Mouse (Mus musculus): ENCODE measurements around the gene Xylt1.

Xylt1 gene

DNA sequence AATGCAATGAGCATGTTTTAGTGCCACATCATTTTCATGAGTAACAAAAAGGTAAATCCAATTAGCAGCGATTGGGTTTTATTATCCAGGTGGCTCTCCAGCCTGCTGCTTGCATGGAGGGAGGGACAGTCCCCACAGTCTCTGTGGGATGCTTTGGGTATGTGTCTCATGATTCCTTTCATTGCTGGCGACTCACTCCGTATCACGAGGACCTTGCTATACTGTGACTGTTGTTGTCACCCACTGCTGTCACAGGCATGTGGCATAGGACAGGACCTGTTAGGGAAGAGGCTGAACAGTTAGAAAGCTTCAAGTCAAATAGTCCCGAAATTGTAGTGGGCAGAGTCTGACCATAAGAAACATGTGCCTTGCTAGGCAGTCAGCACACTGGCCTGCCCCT, 234.1 kb downstream of the Xylt1 start:
- no peak for DNase-seq (ENCODE audit: low spot score)

DNA sequence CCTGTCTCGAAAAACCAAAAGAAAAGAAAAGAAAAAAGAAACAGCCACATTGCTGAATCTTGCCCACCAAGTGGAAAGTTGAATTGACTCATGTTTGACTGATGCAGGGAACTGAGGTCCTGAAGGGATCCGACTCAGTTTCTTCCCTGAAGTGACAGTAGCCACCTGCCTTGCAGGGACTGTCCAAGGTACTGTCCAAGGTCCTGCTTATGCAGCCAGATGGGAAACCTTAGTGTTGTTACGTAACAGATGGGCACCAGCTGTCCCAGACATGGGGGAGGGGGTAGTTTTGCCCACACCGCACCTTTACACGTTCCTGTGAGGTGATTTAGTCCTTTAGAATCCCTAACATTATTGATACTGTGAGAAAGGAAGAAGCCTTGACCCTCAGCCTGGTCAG, 235.5 kb downstream of the Xylt1 start:
- DNase-seq (ENCODE audit: low spot score) = no peak

- DNase-seq (ENCODE audit: low spot score) = no peak
These were observed 238.0 kb downstream of the Xylt1 start for GRCm38 (mm10) chr7:117618715-117619150.

- no peak for DNase-seq (ENCODE audit: low spot score)
These were observed 240.8 kb downstream of the Xylt1 start for GRCm38 (mm10) chr7:117621566-117621965.

DNA sequence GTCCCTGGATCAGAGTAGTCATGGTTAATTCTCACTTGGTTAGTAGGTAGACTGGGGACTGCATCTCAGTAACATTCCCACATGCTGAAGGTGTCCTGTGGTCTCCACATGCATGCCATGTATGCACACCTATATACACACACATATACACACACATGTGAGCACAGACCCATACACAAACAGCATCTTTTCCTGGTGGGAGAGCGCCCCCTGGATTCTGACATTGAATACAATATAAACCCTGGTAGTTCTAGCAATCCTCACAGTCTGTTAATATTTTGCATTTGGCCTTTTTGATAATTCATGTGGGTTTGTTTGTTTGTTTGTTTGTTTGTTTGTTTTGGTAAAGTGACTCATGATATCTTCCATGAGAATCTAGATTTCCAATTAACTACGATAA, 242.0 kb downstream of the Xylt1 start:
- no peak for DNase-seq (ENCODE audit: low spot score)

DNA sequence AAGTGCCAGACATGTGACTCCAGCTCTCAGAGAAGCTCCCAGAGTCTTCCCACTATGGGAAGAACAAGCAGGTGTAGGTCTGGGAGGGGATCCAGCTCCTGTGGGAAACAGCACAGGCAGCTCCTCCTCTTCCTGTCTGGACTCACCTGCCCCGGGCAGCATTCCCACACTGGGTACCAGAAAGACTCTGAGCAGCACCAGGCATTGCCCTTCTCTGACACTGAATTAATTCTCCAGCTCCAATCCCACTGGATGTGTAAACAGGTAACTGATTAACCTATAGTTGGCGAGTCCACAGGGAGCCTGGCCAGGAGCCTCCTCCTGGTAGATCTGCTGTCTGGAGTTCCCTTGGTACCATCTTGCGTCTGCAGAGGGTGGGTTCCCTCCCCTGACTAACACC, 248.0 kb downstream of the Xylt1 start:
- no peak for DNase-seq (ENCODE audit: low spot score)

DNA sequence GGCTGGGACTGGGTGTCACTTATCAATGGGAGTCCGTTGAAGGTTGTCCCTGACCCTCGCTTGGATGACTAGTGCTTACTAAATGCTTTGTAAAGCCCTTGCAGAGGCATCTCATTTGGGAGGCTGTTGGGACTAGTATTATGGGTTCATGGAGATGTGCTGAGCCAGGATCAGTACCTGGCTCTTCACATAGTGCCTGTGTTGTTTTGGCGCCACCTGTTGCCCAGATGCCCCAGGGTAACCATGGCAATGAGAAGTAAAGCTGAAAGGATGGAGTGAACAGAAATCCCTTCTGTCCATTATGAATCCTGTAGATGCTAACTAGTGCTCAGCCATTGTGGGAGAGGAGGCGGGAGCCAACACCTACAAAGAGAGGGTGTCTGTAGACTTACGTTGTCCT, 249.9 kb downstream of the Xylt1 start:
- DNase-seq (ENCODE audit: low spot score) = no peak

GRCm38 (mm10) chr7:117635584-117635983, 254.8 kb downstream of the Xylt1 start:
- DNase-seq (ENCODE audit: low spot score) = no peak

- DNase-seq (ENCODE audit: low spot score) = no peak
These were observed 255.9 kb downstream of the Xylt1 start for GRCm38 (mm10) chr7:117636713-117637112.

DNA sequence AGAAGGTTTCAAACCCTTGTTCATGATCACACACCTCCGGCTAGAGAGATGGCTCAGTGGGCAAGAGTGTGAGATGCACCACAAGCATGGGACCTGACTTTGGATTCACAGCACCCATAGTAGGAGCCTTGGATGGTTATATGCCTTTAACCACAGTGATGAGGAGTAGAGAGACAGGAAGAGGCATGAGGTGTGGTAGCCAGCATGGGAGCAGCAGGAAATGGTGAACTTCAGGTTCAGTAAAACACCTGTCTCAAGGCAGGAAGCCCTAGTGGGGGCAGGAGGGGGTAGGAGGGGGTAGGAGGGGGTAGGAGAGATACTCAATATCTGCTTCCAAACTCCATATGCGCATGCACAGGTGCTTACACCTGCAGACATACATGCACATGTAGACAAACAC, 257.2 kb downstream of the Xylt1 start:
- no peak for DNase-seq (ENCODE audit: low spot score)

DNA sequence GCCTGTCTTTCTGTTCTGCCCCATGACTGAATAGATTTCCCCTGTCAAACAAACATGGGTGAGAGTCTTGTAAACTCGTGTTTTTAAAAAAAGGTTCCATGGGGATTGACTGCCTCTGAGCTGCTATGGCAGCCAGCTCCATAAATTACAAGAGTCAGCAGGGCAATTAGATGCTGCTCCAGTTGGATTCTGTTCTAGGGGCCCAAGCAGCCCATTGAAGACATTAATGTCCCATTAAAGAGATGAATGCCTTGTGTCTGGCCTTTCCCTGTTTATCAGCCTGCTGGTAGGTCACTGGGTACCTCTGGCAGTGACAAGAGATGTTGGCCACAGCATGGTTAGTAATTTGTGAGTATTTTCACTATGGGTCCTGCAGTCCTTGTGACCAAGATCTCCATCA, 271.9 kb downstream of the Xylt1 start:
- DNase-seq (ENCODE audit: low spot score) = no peak

DNA sequence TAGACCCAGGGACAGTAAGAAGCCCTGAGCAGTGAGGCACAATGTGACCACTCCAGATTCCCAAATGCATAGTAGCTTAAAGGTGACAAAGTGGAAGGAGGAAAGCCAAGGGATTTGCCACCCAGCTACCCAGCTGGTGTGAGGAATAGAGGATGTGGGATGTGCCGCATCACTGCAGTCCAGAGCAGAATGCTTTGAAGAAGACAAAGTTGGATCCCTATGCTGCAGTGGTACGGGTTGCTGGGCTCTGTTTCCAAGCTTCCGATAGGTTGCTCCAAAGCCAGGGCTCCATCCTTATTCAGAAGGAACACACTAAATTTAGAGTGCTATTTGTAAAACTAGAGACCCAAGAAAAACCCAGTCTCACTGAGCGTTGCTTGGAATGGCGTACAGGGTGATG, 275.0 kb downstream of the Xylt1 start:
- DNase-seq (ENCODE audit: low spot score) = no peak

DNA sequence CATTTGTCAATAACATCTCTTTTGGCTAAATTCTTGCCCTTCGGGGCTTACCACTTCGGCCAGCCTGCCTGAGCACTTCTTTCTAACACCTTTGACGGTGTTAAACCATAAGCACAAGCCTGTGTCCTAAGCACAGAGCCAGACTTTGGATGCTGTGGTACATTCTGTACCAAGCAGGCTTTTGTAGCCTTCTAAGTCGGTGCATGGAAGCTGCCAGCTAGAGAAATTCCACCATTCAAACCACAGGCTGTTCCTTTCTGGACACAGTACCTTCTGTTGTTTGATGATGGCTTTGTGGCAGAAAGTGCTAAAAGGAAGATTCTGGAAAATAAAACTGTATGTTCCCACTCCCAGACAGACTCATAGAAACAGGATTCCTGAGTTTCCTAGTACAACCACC, 277.4 kb downstream of the Xylt1 start:
- no peak for DNase-seq (ENCODE audit: low spot score)

DNA sequence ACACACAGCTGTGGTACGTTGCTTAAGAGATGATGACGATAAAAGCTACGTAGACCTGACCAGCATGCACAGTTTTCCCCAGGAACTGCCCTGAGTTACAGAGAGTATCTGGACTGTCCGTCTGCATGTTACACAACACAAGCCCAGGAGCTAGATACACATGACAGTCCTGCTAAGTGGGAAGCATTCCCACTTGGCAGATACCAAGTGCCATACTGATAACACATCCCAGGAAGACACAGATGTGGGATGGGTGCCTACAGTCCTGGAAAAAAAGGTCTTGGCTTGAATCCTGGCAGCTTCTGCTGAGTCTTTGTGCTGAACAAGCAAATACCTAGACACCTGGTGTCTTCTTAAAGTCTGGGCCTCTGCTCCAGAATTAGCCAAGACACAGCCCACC, 278.0 kb downstream of the Xylt1 start:
- no peak for DNase-seq (ENCODE audit: low spot score)

GRCm38 (mm10) chr7:117667286-117667685, 286.5 kb downstream of the Xylt1 start:
- no peak for DNase-seq (ENCODE audit: low spot score)

DNA sequence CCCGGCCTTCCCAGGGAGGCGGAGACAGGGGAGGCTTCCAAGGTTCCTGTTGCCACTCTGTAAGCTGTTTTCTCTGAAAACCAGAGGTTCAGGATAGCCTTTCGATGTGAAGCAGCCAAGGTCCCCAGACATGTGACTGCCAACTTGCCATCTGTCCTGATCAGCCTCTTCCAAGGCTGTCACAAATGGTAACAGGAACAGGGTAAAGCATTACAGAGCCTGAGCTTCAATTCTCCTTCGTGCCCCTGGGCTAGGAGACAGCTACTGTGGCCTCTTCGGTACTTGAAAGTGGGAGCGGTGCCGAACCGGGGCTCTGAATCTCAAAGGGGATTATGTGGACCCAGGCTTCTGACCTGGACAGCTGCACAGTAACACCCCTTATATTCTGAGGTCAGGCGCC, 287.4 kb downstream of the Xylt1 start:
- no peak for DNase-seq (ENCODE audit: low spot score)

GRCm38 (mm10) chr7:117672121-117672591, 291.4 kb downstream of the Xylt1 start:
- DNase-seq (ENCODE audit: low spot score) = peak; percentile 61

GRCm38 (mm10) chr7:117686120-117686996, 305.6 kb downstream of the Xylt1 start:
- no peak for DNase-seq (ENCODE audit: low spot score)

GRCm38 (mm10) chr7:117686997-117687302, 306.2 kb downstream of the Xylt1 start:
- no peak for DNase-seq (ENCODE audit: low spot score)

DNA sequence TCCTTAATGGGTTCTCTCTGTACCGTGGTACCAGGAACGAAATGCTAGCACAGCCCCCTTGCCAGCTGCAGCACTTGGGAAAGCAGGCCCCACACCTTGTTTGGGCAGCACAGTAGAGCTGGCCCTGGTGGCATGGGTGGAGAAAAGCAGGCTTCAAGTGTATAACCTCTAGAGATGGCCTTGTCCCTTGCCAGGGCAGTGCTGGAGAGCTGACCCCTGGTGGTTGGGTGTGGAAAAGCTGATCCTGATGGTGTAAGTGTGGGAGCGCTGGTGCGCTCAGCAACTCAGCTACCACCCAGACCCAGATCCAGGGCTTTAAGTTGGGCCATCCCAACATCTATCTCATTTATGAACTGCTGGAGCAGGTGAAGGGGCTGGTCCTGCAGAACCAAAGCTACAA, 314.8 kb downstream of the Xylt1 start:
- DNase-seq (ENCODE audit: low spot score) = no peak

DNA sequence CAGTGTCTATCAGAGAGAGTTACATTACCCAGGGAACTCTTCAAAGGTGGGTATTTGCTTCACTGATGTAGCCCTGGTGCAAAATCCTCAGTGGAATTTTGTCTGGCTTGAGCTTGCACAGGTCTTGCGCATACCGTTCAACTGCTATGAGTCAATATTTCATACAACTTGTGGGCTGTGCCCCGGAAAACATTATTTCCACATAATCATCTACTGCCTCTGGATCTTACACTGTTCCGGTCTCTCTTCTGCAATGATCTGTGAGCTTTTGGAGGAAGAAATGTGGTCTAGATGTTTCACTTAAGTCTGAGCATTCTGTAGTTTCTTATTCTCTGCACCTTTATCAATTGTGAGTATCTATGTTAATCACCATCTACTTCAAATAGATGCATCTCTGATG, 316.9 kb downstream of the Xylt1 start:
- DNase-seq (ENCODE audit: low spot score) = no peak

DNA sequence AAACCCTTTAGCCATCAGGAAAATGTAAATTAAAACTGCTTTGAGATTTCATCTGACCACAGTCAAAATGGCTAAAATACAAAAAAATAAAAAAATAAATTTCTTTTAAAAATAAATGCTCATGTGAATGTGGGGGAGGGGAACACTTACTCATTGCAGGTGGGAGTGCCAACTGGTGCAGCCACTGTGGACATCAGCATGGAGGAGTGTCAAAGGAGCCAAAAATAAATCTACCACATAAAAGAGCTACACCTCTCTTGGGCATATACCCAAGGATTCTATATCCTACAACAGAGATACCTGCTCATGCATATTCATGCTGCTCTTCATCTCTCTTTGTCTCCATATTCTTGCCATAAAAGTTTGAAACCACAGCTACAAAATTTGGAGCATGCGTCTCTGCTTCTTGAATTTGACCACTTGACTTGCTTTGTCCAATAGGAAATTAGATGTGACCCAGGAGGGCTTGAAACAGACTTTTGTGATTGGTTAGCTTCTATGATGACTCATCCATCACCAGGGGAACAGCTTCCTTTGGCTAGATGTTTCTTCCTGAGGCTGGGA, 317.9 kb downstream of the Xylt1 start:
- peak; percentile 17 for DNase-seq (ENCODE audit: low spot score)

- DNase-seq (ENCODE audit: low spot score) = peak; percentile 57
These were observed 318.7 kb downstream of the Xylt1 start for GRCm38 (mm10) chr7:117699343-117699985.
